Mouse (Mus musculus) liver, adult 2 months (tissue): ENCODE measurements around the gene Pcp4l1. TPM values are rescaled to one million over a fixed set of nuclear protein-coding genes. Genes with fewer than 3 reads are reported as not detected.
"Not testable (repeated sequence)": the region's sequence is repeated elsewhere in the genome, so short reads cannot be mapped to it uniquely, and the experiment has no call there.

Experiments
- DNase-seq: peaks from one replicate; pipeline ENCODE4 v3.0.0-alpha.2; 2011; ENCODE audit warnings: low read depth, low spot score; ENCODE audit errors: extremely low read depth
- H3K27ac ChIP-seq: fragments of 200-500 bp; replicated peaks from 2 replicates; pipeline ENCODE4 v1.5.1; 2012; ENCODE audit warnings: low read depth, mild to moderate bottlenecking, control low read depth, inconsistent platforms, low read length; ENCODE audit not compliant: insufficient read depth
- H3K27me3 ChIP-seq: fragments of 200-500 bp; 2 replicates; pipeline ENCODE4 v1.6.1; 2012; ENCODE audit warnings: mild to moderate bottlenecking, moderate library complexity, low read length, inconsistent platforms; ENCODE audit not compliant: control insufficient read depth, insufficient read depth
- H3K36me3 ChIP-seq: fragments of 200-500 bp; 2 replicates; pipeline ENCODE4 v1.6.1; 2012; ENCODE audit warnings: low read length, inconsistent platforms; ENCODE audit not compliant: control insufficient read depth, insufficient read depth
- H3K4me1 ChIP-seq: fragments of 200-500 bp; 2 replicates; pipeline ENCODE4 v1.6.1; 2011; ENCODE audit warnings: low read length; ENCODE audit not compliant: control insufficient read depth, insufficient read depth
- H3K4me3 ChIP-seq: fragments of 200-500 bp; 2 replicates; pipeline ENCODE4 v1.5.1; 2011; ENCODE audit warnings: low read depth, mild to moderate bottlenecking, control low read depth, low read length, moderate library complexity; ENCODE audit not compliant: insufficient read depth
- H3K79me2 ChIP-seq: fragments of 200-500 bp; 2 replicates; pipeline ENCODE4 v1.6.1; 2012; ENCODE audit warnings: inconsistent platforms, mild to moderate bottlenecking, low read length, moderate library complexity; ENCODE audit not compliant: control insufficient read depth, insufficient read depth
- H3K9ac ChIP-seq: fragments of 200-500 bp; 2 replicates; pipeline ENCODE4 v1.6.1; 2012; ENCODE audit warnings: low read depth, mild to moderate bottlenecking, control low read depth, inconsistent platforms, low read length
- CTCF ChIP-seq: fragments of 200-500 bp; IDR thresholded peaks from 2 replicates; pipeline ENCODE4 v1.5.1; 2011; ENCODE audit warnings: low read depth, low read length, control low read depth
- POLR2A ChIP-seq: fragments of 200-500 bp; IDR thresholded peaks from 2 replicates; pipeline ENCODE4 v1.6.1; 2011; ENCODE audit warnings: low read length, control low read depth; ENCODE audit not compliant: insufficient read depth; ENCODE audit errors: extremely low read depth
- WGBS: fragments of 180-500 bp; shearing (Covaris S2); methylation state at CpG from one replicate; pipeline ENCODE4 v1.1.7; 2018; 5-methylcytosine and 5-hydroxymethylcytosine counted together
- polyA plus RNA-seq: library from polyadenylated mRNA; depleted of rRNA; stranded (reverse); fragments of >200 nt; gene quantifications from 2 replicates; pipeline ENCODE4 v1.2.3, GENCODE M21; 2012
- total RNA-seq: library from RNA; depleted of rRNA; stranded (reverse); fragments of >200 nt; gene quantifications from 2 replicates; pipeline ENCODE4 v1.2.3, GENCODE M21; 2014

The Pcp4l1 gene
- total and polyA plus RNA-seq, 2 experiments: 10.0 to 10.5 TPM

DNA sequence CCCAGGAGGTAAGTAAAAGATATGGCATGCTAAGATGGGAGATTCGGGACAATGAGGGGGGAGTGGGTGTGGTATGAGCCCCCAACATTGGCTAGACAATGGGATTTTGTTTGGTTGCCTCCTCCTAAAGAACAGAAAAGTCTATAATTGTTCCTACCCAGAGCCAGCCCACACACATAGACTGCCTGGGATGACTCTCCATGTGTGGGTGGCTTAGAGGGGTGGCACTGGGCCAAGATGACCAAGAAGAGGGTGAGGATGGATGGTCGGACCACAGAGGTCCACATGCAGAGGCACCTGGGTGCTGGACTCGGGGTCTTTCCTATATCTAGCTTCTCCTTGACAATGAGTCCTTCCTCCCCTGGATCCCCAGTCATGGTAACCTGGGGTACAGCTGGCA lies 39.4 kb downstream of the Pcp4l1 start:
- TF ChIP-seq CTCF (no peak), POLR2A (no peak)
- no peaks in the 10 kb centered on the region for H3K27me3 ChIP-seq

DNA sequence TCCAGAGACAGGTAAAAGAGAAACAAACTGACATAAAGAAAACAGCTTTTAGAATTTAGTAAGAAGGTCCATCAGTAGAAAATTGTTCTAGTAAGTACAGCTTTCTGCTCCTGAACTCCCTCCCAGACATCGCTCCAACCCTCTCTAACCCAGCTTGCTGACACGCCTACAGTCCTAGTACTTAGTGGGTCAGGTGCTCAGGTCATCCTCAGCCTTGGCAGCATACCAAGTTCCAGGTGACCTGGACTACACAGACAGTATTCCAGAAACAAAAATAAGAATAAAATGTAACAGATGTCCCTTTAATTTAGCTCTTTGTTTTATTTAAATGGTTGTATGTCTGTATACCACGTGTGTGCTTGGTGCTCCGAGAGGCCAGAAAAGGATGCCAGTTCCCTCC lies 44.1 kb downstream of the Pcp4l1 start:
- TF ChIP-seq POLR2A: no peak
- no peak for TF ChIP-seq CTCF
- peaks cover 7% of the 10 kb centered on the region for H3K4me1 ChIP-seq
- WGBS: 43% methylated on average over 4 of the region's 4 CpGs

More for the DNA sequence above, 39.4 kb downstream of the Pcp4l1 start:
- Histone ChIP-seq H3K4me3 (no peak overlapping the region), H3K36me3 (no peaks in the 10 kb centered on the region), H3K4me1 (no peaks in the 10 kb centered on the region), H3K79me2 (no peaks in the 10 kb centered on the region), H3K9ac (no peak overlapping the region), H3K27ac (no peak overlapping the region)
- no peak for DNase-seq
- WGBS: 67% methylated on average over 3 of the region's 3 CpGs

DNA sequence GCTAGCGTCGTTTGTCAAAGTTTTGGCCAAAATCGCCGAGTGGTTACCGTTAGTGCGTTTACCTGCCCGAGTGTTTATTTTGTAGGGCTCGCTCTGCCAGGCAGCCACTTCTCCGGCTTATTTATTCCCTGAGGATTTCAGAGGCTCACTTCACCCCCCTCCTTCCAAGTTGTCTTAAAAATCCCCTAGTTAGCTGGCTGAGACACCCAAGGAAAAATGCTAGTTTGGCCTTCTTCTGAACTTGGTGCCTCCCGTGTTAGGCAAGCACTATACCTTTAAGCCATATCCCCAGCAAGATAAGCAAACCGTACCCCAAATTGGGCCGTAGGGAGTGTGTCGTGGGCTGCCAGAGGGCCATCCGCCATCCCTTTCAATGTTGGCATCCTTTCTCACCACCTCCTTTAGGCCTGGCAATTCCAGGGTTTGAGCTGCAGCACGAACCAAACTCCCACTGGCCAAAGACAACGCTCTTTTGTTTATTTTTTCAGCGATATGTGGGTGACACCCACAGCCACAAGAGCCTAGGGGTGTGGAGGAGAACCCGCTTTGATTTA lies 45.2 kb downstream of the Pcp4l1 start:
- Histone ChIP-seq H3K9ac (peak overlapping the region; percentile 69), H3K79me2 (peaks cover 14% of the 10 kb centered on the region; the same call in 1 of the 2 replicates), H3K4me1 (peaks cover 7% of the 10 kb centered on the region), H3K27ac (peak overlapping the region; percentile 73), H3K27me3 (no peaks in the 10 kb centered on the region), H3K4me3 (peak overlapping the region; percentile 40), H3K36me3 (no peaks in the 10 kb centered on the region; the same call in 1 of the 2 replicates)
- DNase-seq: peak; percentile 39
- TF ChIP-seq CTCF (no peak), POLR2A (no peak)
- WGBS: 5% methylated on average over 18 of the region's 18 CpGs

More for the DNA sequence above, 44.1 kb downstream of the Pcp4l1 start:
- DNase-seq: peak; percentile 82
- Histone ChIP-seq H3K36me3 (no peaks in the 10 kb centered on the region), H3K27ac (no peak overlapping the region), H3K27me3 (no peaks in the 10 kb centered on the region), H3K9ac (no peak overlapping the region), H3K79me2 (peaks cover 14% of the 10 kb centered on the region; the same call in 1 of the 2 replicates), H3K4me3 (no peak overlapping the region)

DNA sequence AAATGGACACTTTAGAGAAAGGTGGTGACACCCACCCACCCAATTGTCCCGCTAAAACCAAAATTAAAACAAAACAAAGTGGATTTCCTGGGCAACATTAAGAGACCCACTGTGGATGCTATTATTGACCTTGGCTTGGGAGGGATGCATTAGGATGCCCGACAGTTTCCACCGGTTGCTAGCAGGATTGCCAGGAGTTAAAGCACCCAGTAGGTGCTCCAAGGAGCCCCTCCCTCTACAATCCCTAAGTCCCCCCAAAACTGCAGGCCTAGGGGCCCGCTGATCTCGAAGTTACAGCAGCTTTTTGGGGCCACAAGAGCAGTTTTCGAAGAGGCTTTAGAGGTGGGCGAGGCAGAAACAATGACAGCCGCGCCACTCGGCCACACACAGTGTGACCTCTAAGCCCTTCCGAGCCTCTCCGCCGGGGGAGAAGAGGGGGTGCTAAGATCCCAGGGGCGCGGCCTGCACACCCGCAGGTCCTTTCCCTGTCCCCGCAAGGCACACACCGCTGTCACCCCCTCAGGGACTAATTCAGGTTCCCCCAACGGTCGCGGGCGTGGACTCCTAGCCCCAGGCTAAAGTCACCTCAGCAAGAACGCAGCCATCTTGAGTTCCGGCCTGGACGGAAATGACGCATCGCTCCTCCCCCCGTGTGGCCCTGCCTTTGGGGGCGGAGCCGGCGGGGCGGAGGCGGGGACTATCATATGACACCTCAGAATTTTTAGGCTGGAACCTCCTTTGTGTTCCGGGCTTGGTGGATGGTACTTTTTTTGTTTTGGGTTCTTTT lies 45.9 kb downstream of the Pcp4l1 start, which contains the start of the genes Sdhc and Mpz:
Gene Sdhc, minus strand, starts transcription at position 630 of the 787 bp plus-strand sequence.
Gene Mpz, plus strand, starts transcription at position 738 of the 787 bp plus-strand sequence.
- TF ChIP-seq POLR2A (peak; percentile 90), CTCF (no peak)
- peak within 1 kb of the TSS; percentile 91 for H3K9ac ChIP-seq
- peak within 1 kb of the TSS; percentile 85 for H3K4me3 ChIP-seq
- WGBS: under 1% methylated on average over 34 of the region's 34 CpGs
- H3K36me3 ChIP-seq: no peaks in the 10 kb centered on the region; the same call in 1 of the 2 replicates
- H3K27me3 ChIP-seq: no peaks in the 10 kb centered on the region
- peak; percentile 79 for DNase-seq
- H3K4me1 ChIP-seq: peaks cover 7% of the 10 kb centered on the region
- peak within 1 kb of the TSS; percentile 92 for H3K27ac ChIP-seq
- peaks cover 14% of the 10 kb centered on the region; the same call in 1 of the 2 replicates for H3K79me2 ChIP-seq

DNA sequence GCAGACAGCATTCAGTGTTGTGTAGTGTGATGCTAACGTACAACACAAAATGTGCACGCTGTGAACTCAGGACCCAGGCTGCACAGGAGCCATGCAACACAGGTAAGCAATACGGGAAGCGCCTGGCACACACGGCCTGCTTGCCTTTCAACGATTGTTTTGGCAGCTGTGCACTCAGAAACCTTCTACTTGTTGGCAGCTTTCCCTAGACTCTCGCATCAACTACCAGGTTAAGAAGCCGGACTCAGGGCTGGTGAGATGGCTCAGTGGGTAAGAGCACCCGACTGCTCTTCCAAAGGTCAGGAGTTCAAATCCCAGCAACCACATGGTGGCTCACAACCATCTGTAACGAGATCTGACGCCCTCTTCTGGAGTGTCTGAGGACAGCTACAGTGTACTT lies 53.1 kb downstream of the Pcp4l1 start:
- not testable (repeated sequence) for H3K4me3 ChIP-seq, H3K27ac ChIP-seq, H3K9ac ChIP-seq, H3K27me3 ChIP-seq, H3K4me1 ChIP-seq, H3K79me2 ChIP-seq
- 23% methylated on average over 11 of the region's 11 CpGs for WGBS
- peak; percentile 87 for DNase-seq
- peaks cover 38% of the 10 kb centered on the region for H3K36me3 ChIP-seq

DNA sequence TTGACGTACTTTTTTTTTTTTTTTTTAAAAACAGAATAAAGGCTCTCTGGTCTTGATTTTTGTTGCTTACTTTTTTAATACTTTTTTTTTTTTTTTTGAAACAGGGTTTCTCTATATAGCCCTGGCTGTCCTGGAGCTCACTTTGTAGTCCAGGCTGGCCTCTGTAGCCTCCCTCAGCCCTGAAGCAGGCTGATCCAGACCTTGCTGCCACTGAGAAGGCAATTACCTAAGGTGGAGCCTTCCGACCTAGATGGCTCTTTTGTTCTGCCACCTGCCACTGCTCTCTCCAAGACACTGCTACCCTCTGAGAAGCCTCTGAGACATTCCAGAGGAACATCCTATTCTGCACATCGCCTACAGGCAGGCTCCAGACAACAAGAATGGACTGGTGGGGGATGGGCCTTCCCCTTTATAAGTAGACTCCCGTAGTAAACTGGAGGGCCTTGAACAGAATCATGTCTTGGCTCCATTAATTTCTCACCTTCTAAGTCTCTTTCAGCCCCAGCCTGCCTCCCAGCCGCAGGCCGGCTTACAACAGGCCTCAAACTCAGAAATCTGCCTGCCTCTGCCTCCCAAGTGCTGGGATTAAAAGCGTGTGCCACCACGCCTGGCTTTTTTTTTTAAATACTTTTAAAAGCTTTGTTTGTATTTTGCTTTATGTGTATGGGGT lies 58.4 kb downstream of the Pcp4l1 start:
- H3K4me3 ChIP-seq, H3K9ac ChIP-seq, H3K79me2 ChIP-seq, H3K27ac ChIP-seq, H3K27me3 ChIP-seq, DNase-seq, H3K4me1 ChIP-seq: not testable (repeated sequence)
- peaks cover 63% of the 10 kb centered on the region for H3K36me3 ChIP-seq
- WGBS: 96% methylated on average over 8 of the region's 8 CpGs
